Comparison of ENCODE assay signal across 18 mouse cellular contexts in genomic region chr5:134763326-134763725, GRCm38 (mm10). TPM values are rescaled to one million over a fixed set of nuclear protein-coding genes. Genes with fewer than 3 reads are reported as not detected.
DNase-seq lines count a peak whose midpoint lies in the region; ATAC-seq and TF ChIP-seq lines count a peak whose summit lies in the region.
"Had no signal": no experiment of that assay in that cellular context is flagged by ENCODE, and none has a peak within 500 bp of the region (broad histone marks: within the 10 kb centered on the region; RNA-seq: fewer than 3 reads in every experiment).

No protein-coding gene starts in this region.

- WGBS in heart, postnatal 0 days = 57% methylated on average over 9 of the region's 9 CpGs

- H3K9ac ChIP-seq in heart, postnatal 0 days (replicated peaks; ENCODE audit: low read depth, low read length) = no peak overlapping the region
- H3K9ac ChIP-seq: embryonic facial prominence, embryonic 15.5 days; forebrain, embryonic 12.5 days; lung, embryonic 14.5 days; neural tube, embryonic 12.5 days had no signal

- TF ChIP-seq CTCF in gastrocnemius, adult 2 months (IDR thresholded peaks at IDR 0.05) = no peak
- TF ChIP-seq CTCF in heart, postnatal 0 days (IDR thresholded peaks at IDR 0.05; ENCODE audit: low read depth) = no peak

- H3K27me3 ChIP-seq in heart, postnatal 0 days (ENCODE audit: control insufficient read depth, insufficient read depth, low read length) = peaks cover 3% of the 10 kb centered on the region; the same call in 1 of the 2 replicates
- H3K27me3 ChIP-seq: embryonic facial prominence, embryonic 15.5 days; forebrain, embryonic 12.5 days; neural tube, embryonic 12.5 days had no signal

- no peak overlapping the region for H3K4me2 ChIP-seq in heart, postnatal 0 days (ENCODE audit: low read depth, low read length)
- H3K4me2 ChIP-seq: embryonic facial prominence, embryonic 15.5 days; forebrain, embryonic 12.5 days; lung, embryonic 14.5 days; neural tube, embryonic 12.5 days had no signal

- no peak for TF ChIP-seq EP300 in heart, postnatal 0 days (IDR thresholded peaks at IDR 0.05; ENCODE audit: low read depth)

- DNase-seq in gastrocnemius, adult 2 months = peak; percentile 79
- no peak for DNase-seq in gastrocnemius, adult 18-20 months (ENCODE audit: low spot score)
- DNase-seq in 3T3-L1 (ENCODE audit: low read depth, low spot score) = peak; percentile 33
- peak; percentile 62 for DNase-seq in gastrocnemius, postnatal 14 days
- no peak for DNase-seq in heart, postnatal 0 days (ENCODE audit: low spot score)
- no peak for DNase-seq in layer of hippocampus, adult 11-12 months (ENCODE audit: low spot score)
- DNase-seq in left cerebral cortex, adult 8-10 months (ENCODE audit: low spot score in 2 of 2) = no peak
- DNase-seq in testis, postnatal 10 days (ENCODE audit: low spot score) = no peak
- DNase-seq: layer of hippocampus, adult 9-11 months; lung, embryonic 14.5 days had no signal

- no peaks in the 10 kb centered on the region for H3K4me1 ChIP-seq in heart, postnatal 0 days (ENCODE audit: control insufficient read depth, insufficient read depth)
- H3K4me1 ChIP-seq: forebrain, embryonic 12.5 days; hindbrain, embryonic 10.5 days; neural tube, embryonic 12.5 days had no signal

- H3K27ac ChIP-seq in gastrocnemius, adult 2 months = peak overlapping the region; percentile 69
- H3K27ac ChIP-seq in heart, postnatal 0 days (ENCODE audit: low read depth) = no peak overlapping the region
- H3K27ac ChIP-seq: embryonic facial prominence, embryonic 15.5 days; forebrain, embryonic 12.5 days; hindbrain, embryonic 10.5 days; kidney, postnatal 0 days; neural tube, embryonic 12.5 days had no signal

- H3K36me3 ChIP-seq in heart, postnatal 0 days (replicated peaks; ENCODE audit: control insufficient read depth, insufficient read depth, low read length) = no peaks in the 10 kb centered on the region
- H3K36me3 ChIP-seq: embryonic facial prominence, embryonic 15.5 days; forebrain, embryonic 12.5 days; hindbrain, embryonic 10.5 days; neural tube, embryonic 12.5 days had no signal

- intact Hi-C loops in gastrocnemius, adult 2 months (cut with DNase I) = no loop called here
- intact Hi-C loops in gastrocnemius, postnatal 14 days (cut with DNase I; ENCODE audit: low total_unique reads) = no loop called here

- no peak overlapping the region for H3K4me3 ChIP-seq in gastrocnemius, adult 2 months
- no peak overlapping the region for H3K4me3 ChIP-seq in heart, postnatal 0 days (ENCODE audit: low read depth, low read length)
- H3K4me3 ChIP-seq: embryonic facial prominence, embryonic 15.5 days; forebrain, embryonic 12.5 days; hindbrain, embryonic 10.5 days; neural tube, embryonic 12.5 days had no signal

- H3K9me3 ChIP-seq in heart, postnatal 0 days (replicated peaks; ENCODE audit: control insufficient read depth, low read length) = no peaks in the 10 kb centered on the region
- H3K9me3 ChIP-seq: embryonic facial prominence, embryonic 15.5 days; forebrain, embryonic 12.5 days; hindbrain, embryonic 10.5 days; neural tube, embryonic 12.5 days had no signal

- peak; percentile 22; the same call in 1 of the 2 replicates for ATAC-seq in heart, postnatal 0 days (ENCODE audit: insufficient read depth, low read depth)
- ATAC-seq: inflammation-experienced regulatory T-cells, adult 6 months had no signal

RNA-seq across cellular contexts. Expression of gene Eln, which starts 16.2 kb away (rescaled TPM):
- 10 to 100 TPM; 17.6 to 31.6 TPM for total RNA-seq in gastrocnemius, adult 2 months (2021)
- total RNA-seq in gastrocnemius, adult 18-20 months (2021) = 10 to 100 TPM; 14.1 to 15.7 TPM
- 100 to 1,000 TPM; 123 to 198 TPM for total RNA-seq in gastrocnemius, postnatal 14 days (2021)
- total RNA-seq in heart, postnatal 0 days (2014; rRNA removed; ENCODE audit: low replicate concordance) = 313 and 411 TPM in 2 replicates
- polyA plus RNA-seq in heart, postnatal 0 days (2015; fragmentation: Nextera tagmentation; extraction: Ambion mirVana) = 362 and 388 TPM in 2 replicates
- 10 to 100 TPM in 1 of 4 experiments, 1 to 10 TPM in 3; 8.3 to 10.9 (median 8.8) TPM for total RNA-seq in left cerebral cortex, adult 8-10 months (2022)
- total RNA-seq: megakaryocyte-erythroid progenitor cell, adult 5-6 weeks had no signal
- polyA plus RNA-seq: C2C12 had no signal

Comparison
In these comparisons a context has a peak if more than half of its experiments do, and no peak if none do; other contexts are left out.
1. DNase-seq: peak in gastrocnemius, adult 2 months (single experiment), 3T3-L1 (single experiment) and gastrocnemius, postnatal 14 days (single experiment); none in gastrocnemius, adult 18-20 months (single experiment), heart, postnatal 0 days (single experiment), layer of hippocampus, adult 11-12 months (single experiment), left cerebral cortex, adult 8-10 months (0 of 2) and testis, postnatal 10 days (single experiment).